Comparison of ENCODE assay signal across 9 mouse cellular contexts in genomic region chr5:135888405-135889215, GRCm38 (mm10). TPM values are rescaled to one million over a fixed set of nuclear protein-coding genes. Genes with fewer than 3 reads are reported as not detected.
DNase-seq lines count a peak whose midpoint lies in the region; ATAC-seq and TF ChIP-seq lines count a peak whose summit lies in the region.
"Had no signal": no experiment of that assay in that cellular context is flagged by ENCODE, and none has a peak within 500 bp of the region (broad histone marks: within the 10 kb centered on the region; RNA-seq: fewer than 3 reads in every experiment).

No protein-coding gene starts in this region.

- H3K27me3 ChIP-seq in megakaryocyte, embryonic 14.5 days (replicated peaks): peaks cover 68% of the 10 kb centered on the region
- H3K27me3 ChIP-seq in heart, postnatal 0 days (ENCODE audit: control insufficient read depth, insufficient read depth, low read length): no peaks in the 10 kb centered on the region
- peaks cover 80% of the 10 kb centered on the region for H3K27me3 ChIP-seq in liver, embryonic 13.5 days
- H3K27me3 ChIP-seq in stomach, postnatal 0 days (ENCODE audit: control insufficient read depth, insufficient read depth, low read length): no peaks in the 10 kb centered on the region
- H3K27me3 ChIP-seq in thymus, adult 2 months (ENCODE audit: control insufficient read depth, insufficient read depth, low read length): peaks cover 7% of the 10 kb centered on the region

- no peak for TF ChIP-seq CTCF in heart, postnatal 0 days (IDR thresholded peaks at IDR 0.05; ENCODE audit: low read depth)
- TF ChIP-seq CTCF in stomach, postnatal 0 days (IDR thresholded peaks at IDR 0.05; ENCODE audit: low read depth): peak; percentile 23; the same call in 1 of the 2 replicates
- no peak for TF ChIP-seq CTCF in thymus, adult 2 months (IDR thresholded peaks at IDR 0.05; ENCODE audit: borderline replicate concordance, control insufficient read depth, extremely low read depth, insufficient read depth, low read length, poor library complexity)

- no peaks in the 10 kb centered on the region for H3K36me3 ChIP-seq in megakaryocyte, embryonic 14.5 days (replicated peaks; ENCODE audit: low read length)
- H3K36me3 ChIP-seq in heart, postnatal 0 days (replicated peaks; ENCODE audit: control insufficient read depth, insufficient read depth, low read length): no peaks in the 10 kb centered on the region
- H3K36me3 ChIP-seq in liver, embryonic 13.5 days: no peaks in the 10 kb centered on the region
- H3K36me3 ChIP-seq in stomach, postnatal 0 days (ENCODE audit: control insufficient read depth, insufficient read depth, low read length): no peaks in the 10 kb centered on the region
- no peaks in the 10 kb centered on the region for H3K36me3 ChIP-seq in thymus, adult 2 months (ENCODE audit: control insufficient read depth, insufficient read depth, low read length)
- H3K36me3 ChIP-seq: liver, embryonic 15.5 days had no signal

- no peak for DNase-seq in heart, postnatal 0 days (ENCODE audit: low spot score)
- no peak for DNase-seq in liver, embryonic 13.5 days
- peak; percentile 24 for DNase-seq in stomach, postnatal 0 days (ENCODE audit: low spot score)
- DNase-seq in thymus, adult 18-20 months: no peak
- DNase-seq in left cerebral cortex, adult 8-10 months (ENCODE audit: low spot score in 2 of 2): no peak
- DNase-seq in thymus, adult 2 months: no peak

- 2% methylated on average over 28 of the region's 30 CpGs for WGBS in heart, postnatal 0 days
- 5% methylated on average over 30 of the region's 30 CpGs for WGBS in liver, embryonic 13.5 days (ENCODE audit: insufficient replicate concordance)
- 4% methylated on average over 29 of the region's 30 CpGs for WGBS in stomach, postnatal 0 days
- 10% methylated on average over 30 of the region's 30 CpGs for WGBS in thymus, adult 2 months

- H3K4me2 ChIP-seq in heart, postnatal 0 days (ENCODE audit: low read depth, low read length): peak overlapping the region; percentile 66
- peak overlapping the region; percentile 23 for H3K4me2 ChIP-seq in liver, embryonic 13.5 days
- peak overlapping the region; percentile 58 for H3K4me2 ChIP-seq in stomach, postnatal 0 days (replicated peaks; ENCODE audit: low read depth)

- peak overlapping the region; percentile 82 for H3K27ac ChIP-seq in heart, postnatal 0 days (ENCODE audit: low read depth)
- no peak overlapping the region for H3K27ac ChIP-seq in liver, embryonic 13.5 days
- H3K27ac ChIP-seq in stomach, postnatal 0 days (replicated peaks): peak overlapping the region; percentile 79
- no peak overlapping the region for H3K27ac ChIP-seq in thymus, adult 2 months (ENCODE audit: control insufficient read depth, insufficient read depth, low read length)
- H3K27ac ChIP-seq: liver, embryonic 15.5 days had no signal

- peaks cover 4% of the 10 kb centered on the region; the same call in 1 of the 2 replicates for H3K9me3 ChIP-seq in megakaryocyte, embryonic 14.5 days
- no peaks in the 10 kb centered on the region for H3K9me3 ChIP-seq in heart, postnatal 0 days (replicated peaks; ENCODE audit: control insufficient read depth, low read length)
- no peaks in the 10 kb centered on the region for H3K9me3 ChIP-seq in liver, embryonic 13.5 days (replicated peaks)
- no peaks in the 10 kb centered on the region for H3K9me3 ChIP-seq in stomach, postnatal 0 days (ENCODE audit: control insufficient read depth, low read length)
- H3K9me3 ChIP-seq: liver, embryonic 15.5 days had no signal

- TF ChIP-seq POLR2A in thymus, adult 2 months (IDR thresholded peaks at IDR 0.05; ENCODE audit: control insufficient read depth, extremely low read depth, insufficient read depth, low read length, poor library complexity): no peak

- peak overlapping the region; percentile 81 for H3K9ac ChIP-seq in heart, postnatal 0 days (replicated peaks; ENCODE audit: low read depth, low read length)
- no peak overlapping the region for H3K9ac ChIP-seq in liver, embryonic 13.5 days
- peak overlapping the region; percentile 69 for H3K9ac ChIP-seq in stomach, postnatal 0 days (ENCODE audit: low read length)
- H3K9ac ChIP-seq: liver, embryonic 15.5 days had no signal

- H3K4me3 ChIP-seq in megakaryocyte, embryonic 14.5 days (replicated peaks): peak overlapping the region; percentile 56
- peak overlapping the region; percentile 65 for H3K4me3 ChIP-seq in heart, postnatal 0 days (ENCODE audit: low read depth, low read length)
- H3K4me3 ChIP-seq in liver, embryonic 13.5 days (replicated peaks): peak overlapping the region; percentile 12; the same call in 1 of the 2 replicates
- peak overlapping the region; percentile 55 for H3K4me3 ChIP-seq in stomach, postnatal 0 days (ENCODE audit: low read depth, low read length)
- H3K4me3 ChIP-seq in thymus, adult 2 months (ENCODE audit: control insufficient read depth, insufficient read depth, low read length): no peak overlapping the region

- ATAC-seq in megakaryocyte, adult 5-6 weeks (ENCODE audit: poor library complexity, severe bottlenecking): no peak
- no peak; the same call in 1 of the 2 replicates for ATAC-seq in heart, postnatal 0 days (ENCODE audit: insufficient read depth, low read depth)
- ATAC-seq in liver, embryonic 13.5 days (ENCODE audit: low read depth): no peak
- ATAC-seq in stomach, postnatal 0 days (ENCODE audit: low FRiP score, low TSS enrichment): peak; percentile 16; the same call in 1 of the 2 replicates

- no peak for TF ChIP-seq EP300 in heart, postnatal 0 days (IDR thresholded peaks at IDR 0.05; ENCODE audit: low read depth)
- TF ChIP-seq EP300 in stomach, postnatal 0 days (optimal IDR thresholded peaks at IDR 0.05): no peak

- peaks cover 19% of the 10 kb centered on the region for H3K4me1 ChIP-seq in megakaryocyte, embryonic 14.5 days
- peaks cover 6% of the 10 kb centered on the region; the same call in 1 of the 2 replicates for H3K4me1 ChIP-seq in heart, postnatal 0 days (ENCODE audit: control insufficient read depth, insufficient read depth)
- H3K4me1 ChIP-seq in liver, embryonic 13.5 days (replicated peaks): no peaks in the 10 kb centered on the region
- no peaks in the 10 kb centered on the region for H3K4me1 ChIP-seq in stomach, postnatal 0 days (replicated peaks; ENCODE audit: control insufficient read depth, insufficient read depth)
- H3K4me1 ChIP-seq in thymus, adult 2 months (replicated peaks; ENCODE audit: control insufficient read depth, insufficient read depth, low read length): peaks cover 5% of the 10 kb centered on the region; the same call in 1 of the 2 replicates
- H3K4me1 ChIP-seq: liver, embryonic 15.5 days had no signal

RNA-seq across cellular contexts. Expression of gene Hspb1, which starts 0.9 kb away (rescaled TPM):
- polyA plus RNA-seq in megakaryocyte, embryonic 14.5 days (2012; ENCODE audit: insufficient read depth, low replicate concordance): 0.79 TPM in 1 of 2 replicates, not detected in the other
- total RNA-seq in megakaryocyte, adult 5-6 weeks (2015): not detected in 2 replicates
- not detected in 2 replicates for total RNA-seq in megakaryocyte, adult 5-6 weeks (2017)
- 1,178 and 1,316 TPM in 2 replicates for total RNA-seq in heart, postnatal 0 days (2014; rRNA removed; ENCODE audit: low replicate concordance)
- 974 and 1,039 TPM in 2 replicates for polyA plus RNA-seq in heart, postnatal 0 days (2015; fragmentation: Nextera tagmentation; extraction: Ambion mirVana)
- 6.4 and 7.3 TPM in 2 replicates for polyA plus RNA-seq in liver, embryonic 13.5 days (2015; fragmentation: Nextera tagmentation; extraction: Ambion mirVana)
- 1,235 and 1,355 TPM in 2 replicates for polyA plus RNA-seq in stomach, postnatal 0 days (2015; fragmentation: Nextera tagmentation; extraction: Ambion mirVana)
- total RNA-seq in left cerebral cortex, adult 8-10 months (2022): 10 to 100 TPM; 10.9 to 20.6 (median 14.7) TPM
- 73.6 and 96.8 TPM in 2 replicates for polyA plus RNA-seq in thymus, adult 2 months (2012; rRNA removed)

RNA-seq across cellular contexts. Expression of gene Ywhag, which starts 45.8 kb away (rescaled TPM):
- polyA plus RNA-seq in megakaryocyte, embryonic 14.5 days (2012; ENCODE audit: insufficient read depth, low replicate concordance): 121 and 148 TPM in 2 replicates
- 124 and 141 TPM in 2 replicates for total RNA-seq in megakaryocyte, adult 5-6 weeks (2015)
- total RNA-seq in megakaryocyte, adult 5-6 weeks (2017): 72.4 and 88.1 TPM in 2 replicates
- 47.3 and 67.2 TPM in 2 replicates for total RNA-seq in heart, postnatal 0 days (2014; rRNA removed; ENCODE audit: low replicate concordance)
- 137 and 149 TPM in 2 replicates for polyA plus RNA-seq in heart, postnatal 0 days (2015; fragmentation: Nextera tagmentation; extraction: Ambion mirVana)
- 80.8 and 100 TPM in 2 replicates for polyA plus RNA-seq in liver, embryonic 13.5 days (2015; fragmentation: Nextera tagmentation; extraction: Ambion mirVana)
- polyA plus RNA-seq in stomach, postnatal 0 days (2015; fragmentation: Nextera tagmentation; extraction: Ambion mirVana): 86.0 and 89.2 TPM in 2 replicates
- total RNA-seq in left cerebral cortex, adult 8-10 months (2022): 1,000 to 10,000 TPM; 1,072 to 1,089 (median 1,074) TPM
- 56.5 and 73.5 TPM in 2 replicates for polyA plus RNA-seq in thymus, adult 2 months (2012; rRNA removed)

Comparison
In these comparisons a context has a peak if more than half of its experiments do, and no peak if none do; other contexts are left out.
1. H3K27ac ChIP-seq: peak in heart, postnatal 0 days (single experiment) and stomach, postnatal 0 days (single experiment); none in liver, embryonic 13.5 days (single experiment) and thymus, adult 2 months (single experiment).
2. Peak in every context shown above with its lines, with median percentiles within 50 percentile points of each other: H3K4me2 ChIP-seq.